Mouse (Mus musculus) heart, postnatal 4 days (tissue): Measurements from ENCODE around the gene Nup62. TPM values are rescaled to one million over a fixed set of nuclear protein-coding genes. Genes with fewer than 3 reads are reported as not detected.

ENCODE experiments used
- DNase-seq: peaks from one replicate; pipeline ENCODE4 v3.0.0; 2021
- total RNA-seq, 2 experiments: library from RNA; stranded (reverse); gene quantifications; 2 replicates each; pipeline ENCODE4 v1.2.3; 2021

The Nup62 gene
- total RNA-seq, 2 experiments from 2014 or later, result 69.3 to 69.9 TPM

- peak; percentile 93 for DNase-seq
Observed at GRCm38 (mm10) chr7:44849416-44850111, 33.7 kb downstream of the Nup62 start.

GRCm38 (mm10) chr7:44850146-44850545 lies 34.3 kb downstream of the Nup62 start:
- DNase-seq, result peak; percentile 82

DNA sequence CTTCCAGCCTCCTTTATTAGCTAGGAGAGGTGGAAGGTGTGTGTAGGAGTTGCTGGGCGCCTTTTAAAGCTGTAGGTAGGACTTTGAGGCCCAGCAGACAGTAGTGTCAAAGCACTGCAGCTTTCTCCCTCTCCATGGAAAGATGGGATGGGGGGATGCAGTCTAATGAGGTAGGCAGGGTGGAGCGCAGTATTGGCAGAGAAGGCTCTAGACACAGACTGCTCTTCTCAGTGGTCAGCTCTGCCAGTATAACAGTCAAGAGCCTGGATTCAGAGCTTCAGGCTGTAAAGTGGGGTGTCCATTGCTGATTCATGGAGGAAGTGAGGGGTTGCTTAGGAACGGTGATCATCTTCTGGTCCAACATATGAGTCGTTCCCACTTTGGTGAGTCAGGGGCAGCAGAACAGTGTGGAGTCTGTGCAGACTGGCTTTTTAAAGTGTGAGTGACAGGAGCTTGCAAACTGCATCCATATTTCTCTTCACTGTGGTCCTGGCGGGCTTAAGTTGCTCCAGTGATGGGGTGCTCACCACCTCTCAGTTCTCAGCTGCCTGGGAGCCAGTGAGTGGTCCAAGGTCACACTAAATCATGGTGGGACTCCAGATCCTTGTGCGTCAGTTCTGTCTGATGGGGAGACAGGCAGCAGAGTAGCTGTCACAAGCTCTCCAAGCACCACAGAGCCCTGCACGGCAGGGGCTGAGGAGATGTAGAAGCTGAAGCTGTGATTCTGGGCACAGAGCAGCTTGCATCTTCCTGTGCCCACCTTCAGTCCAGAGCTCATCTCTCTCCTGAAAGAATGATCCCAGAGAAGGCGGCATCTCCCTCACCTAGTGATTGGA lies 35.1 kb downstream of the Nup62 start:
- DNase-seq, result no peak

- DNase-seq, result no peak
Observed at GRCm38 (mm10) chr7:44851625-44852234, 35.8 kb downstream of the Nup62 start.

DNA sequence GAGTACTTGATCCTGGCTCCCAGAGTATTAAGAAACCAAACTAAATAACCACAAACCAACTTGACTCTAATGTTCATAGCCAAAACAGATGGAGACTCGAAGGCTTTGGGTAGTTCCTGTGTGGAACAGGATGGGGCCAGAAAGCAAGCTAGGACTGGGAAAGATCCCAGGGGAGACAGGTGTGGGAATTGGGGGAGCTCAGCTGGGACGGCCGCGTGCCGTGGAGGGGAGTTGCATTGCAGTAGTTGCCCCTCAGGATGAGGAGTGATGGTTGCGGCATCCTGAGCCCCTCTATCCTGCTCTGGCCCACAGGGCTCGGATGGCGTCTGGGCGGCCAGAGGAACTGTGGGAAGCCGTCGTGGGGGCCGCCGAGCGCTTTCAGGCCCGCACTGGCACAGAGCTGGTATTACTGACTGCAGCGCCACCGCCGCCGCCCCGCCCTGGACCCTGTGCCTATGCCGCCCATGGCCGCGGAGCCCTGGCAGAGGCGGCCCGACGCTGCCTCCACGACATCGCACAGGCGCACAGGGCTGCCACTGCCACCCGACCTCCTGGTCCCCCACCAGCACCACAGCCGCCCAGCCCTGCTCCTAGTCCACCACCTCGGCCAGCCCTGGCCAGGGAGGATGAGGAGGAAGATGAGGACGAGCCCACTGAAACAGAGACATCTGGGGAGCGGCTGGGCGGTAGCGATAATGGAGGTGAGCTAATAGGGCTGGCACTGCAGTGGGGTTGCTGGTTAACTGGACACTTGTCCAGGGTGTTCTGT lies 36.6 kb downstream of the Nup62 start:
- no peak for DNase-seq

DNA sequence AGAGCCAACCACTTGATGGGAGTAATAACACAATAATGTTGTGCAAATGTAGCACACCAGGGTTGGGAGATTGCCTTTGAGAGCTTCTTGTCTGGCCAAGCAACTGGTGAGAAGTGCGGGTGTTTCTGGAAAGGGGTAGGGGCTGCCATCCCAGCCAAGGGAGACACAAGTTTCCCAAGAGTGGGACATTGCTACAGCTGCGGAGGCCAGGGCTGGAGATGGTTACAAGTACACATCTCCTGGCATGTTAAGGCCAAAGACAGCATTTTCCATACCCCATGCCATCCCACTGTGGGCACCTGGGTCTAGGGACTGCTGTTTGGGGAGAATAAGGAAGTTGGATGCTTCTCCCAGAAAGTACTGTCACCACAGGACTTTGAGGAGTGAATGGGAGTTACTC lies 37.2 kb downstream of the Nup62 start:
- no peak for DNase-seq

DNA sequence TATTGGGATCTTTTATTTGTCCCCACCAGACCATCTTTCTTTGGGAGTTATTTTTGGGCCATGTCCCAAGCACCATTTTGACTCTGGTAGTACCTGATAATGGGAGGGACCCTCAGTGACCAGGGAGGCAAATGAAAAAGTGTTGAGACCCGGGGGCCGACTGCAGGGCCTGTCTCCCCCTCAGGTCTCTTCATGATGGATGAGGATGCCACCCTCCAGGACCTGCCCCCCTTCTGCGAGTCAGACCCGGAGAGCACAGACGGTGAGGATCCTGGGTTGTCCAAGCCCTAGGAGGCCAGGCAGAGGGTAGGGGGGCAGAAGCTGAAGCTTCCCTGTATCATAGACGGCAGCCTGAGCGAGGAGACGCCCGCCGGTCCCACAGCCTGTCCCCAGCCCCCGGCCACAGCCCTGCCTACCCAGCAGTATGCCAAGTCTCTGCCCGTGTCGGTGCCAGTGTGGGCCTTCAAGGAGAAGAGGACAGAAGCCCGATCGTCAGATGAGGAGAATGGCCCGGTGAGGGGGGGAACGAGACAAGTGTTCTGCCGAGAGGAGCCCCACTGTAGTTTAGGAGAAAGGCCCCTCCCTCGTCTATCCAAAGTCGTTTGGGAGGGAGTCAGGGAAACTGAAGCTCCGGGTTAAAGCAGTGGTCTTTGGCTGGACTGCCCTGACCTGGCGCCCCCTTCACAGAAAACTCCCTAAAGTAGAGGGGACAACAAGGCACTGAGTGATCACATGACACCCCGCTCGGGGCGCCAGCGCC lies 37.9 kb downstream of the Nup62 start:
- DNase-seq, result peak; percentile 32

- peak; percentile 88 for DNase-seq
Observed at GRCm38 (mm10) chr7:44854356-44855031, 38.6 kb downstream of the Nup62 start.

DNA sequence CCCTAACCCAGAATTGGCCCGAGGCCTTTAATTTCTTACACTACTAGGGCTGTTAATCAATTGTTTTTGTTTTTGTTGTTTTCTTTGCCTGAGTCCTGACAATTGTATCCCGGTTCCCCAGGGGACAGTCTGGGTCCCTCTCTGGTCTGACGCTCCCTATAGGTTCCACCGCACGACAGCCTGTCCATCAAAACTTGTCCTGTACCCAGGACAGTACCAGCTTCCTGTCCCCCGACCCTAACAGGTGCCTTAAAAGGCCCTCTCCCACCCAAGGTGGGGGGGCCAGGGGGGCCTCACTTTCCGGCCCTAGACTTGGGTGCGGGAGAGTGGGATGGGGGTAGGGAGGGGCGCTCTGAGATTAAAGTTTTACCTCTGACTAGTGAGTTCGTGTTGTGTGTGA lies 39.1 kb downstream of the Nup62 start:
- no peak for DNase-seq

DNA sequence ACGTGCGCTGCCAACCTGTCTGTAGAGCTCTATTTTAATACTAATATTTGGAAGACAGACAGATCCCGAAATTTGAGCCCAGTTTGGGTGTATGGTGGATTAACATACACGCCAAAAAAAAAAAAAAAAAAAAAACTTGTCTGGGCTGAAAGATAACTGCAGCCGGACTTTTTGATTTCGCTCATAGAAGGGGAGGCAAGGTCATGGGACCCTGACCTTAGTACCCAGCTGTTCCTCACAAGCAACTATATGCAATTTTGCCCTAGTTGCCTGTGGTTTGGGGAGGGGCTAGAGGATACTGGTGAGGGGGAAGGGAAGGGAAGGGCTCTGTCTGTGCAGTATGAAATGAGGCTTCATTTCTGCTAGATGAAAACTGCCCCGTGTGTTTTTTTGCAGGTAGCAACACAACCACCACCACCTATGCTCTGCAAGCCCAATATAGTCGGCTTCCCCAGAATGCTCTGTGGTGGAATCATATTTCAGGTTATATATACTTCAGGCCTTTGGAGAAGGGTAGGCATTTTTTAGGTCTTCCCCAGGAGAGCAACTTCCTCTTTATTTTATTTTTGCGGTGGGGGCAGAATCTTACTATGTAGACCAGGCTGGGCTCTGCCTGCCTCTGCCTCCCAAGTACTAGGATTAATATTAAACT lies 40.5 kb downstream of the Nup62 start:
- no peak for DNase-seq

DNA sequence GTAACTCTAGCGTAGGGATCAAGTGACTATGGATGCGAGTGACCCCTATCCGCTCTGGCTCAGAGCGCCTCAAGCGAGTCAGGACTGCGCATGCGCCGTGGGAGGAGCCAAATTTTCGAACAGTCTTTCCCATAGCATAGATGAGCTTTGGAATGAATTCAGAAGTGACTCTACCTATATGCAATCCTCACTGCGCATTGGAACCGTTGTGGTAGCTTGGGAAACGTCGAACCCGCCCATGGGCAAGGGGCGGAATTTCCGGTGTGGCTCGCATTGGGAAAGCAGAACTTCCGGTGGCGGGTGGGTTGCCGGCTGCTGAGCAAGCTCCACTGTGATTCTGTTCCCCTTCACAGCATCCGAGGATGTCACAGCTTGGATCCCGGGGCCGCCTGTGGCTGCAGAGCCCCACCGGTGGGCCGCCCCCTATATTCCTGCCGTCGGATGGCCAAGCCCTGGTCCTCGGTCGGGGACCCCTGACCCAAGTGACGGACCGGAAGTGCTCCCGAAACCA lies 41.2 kb downstream of the Nup62 start, which contains the start of gene Pnkp:
Gene Pnkp, plus strand, starts transcription at position 98 of the 511 bp plus-strand sequence.
- peak; percentile 87 for DNase-seq

GRCm38 (mm10) chr7:44857905-44858304 lies 42.0 kb downstream of the Nup62 start:
- DNase-seq, result no peak

- DNase-seq, result no peak
Observed at GRCm38 (mm10) chr7:44859896-44860295, 44.0 kb downstream of the Nup62 start.

GRCm38 (mm10) chr7:44860576-44861428 lies 44.9 kb downstream of the Nup62 start:
- DNase-seq, result peak; percentile 86

DNA sequence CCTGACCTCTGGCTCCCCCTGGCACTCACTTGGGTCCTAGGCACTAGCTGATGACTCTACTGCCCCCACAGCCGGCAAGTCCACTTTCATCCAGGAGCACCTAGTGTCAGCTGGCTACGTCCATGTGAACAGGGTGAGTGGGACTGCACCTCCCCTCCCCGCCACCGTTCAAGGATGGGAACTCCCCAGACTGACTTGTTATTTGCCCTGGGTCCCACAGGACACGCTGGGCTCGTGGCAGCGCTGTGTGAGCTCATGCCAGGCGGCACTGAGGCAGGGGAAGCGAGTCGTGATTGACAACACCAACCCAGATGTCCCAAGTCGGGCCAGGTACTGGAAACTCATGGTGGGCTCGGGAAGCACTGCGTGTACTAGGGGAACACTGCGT lies 45.5 kb downstream of the Nup62 start:
- no peak for DNase-seq

DNA sequence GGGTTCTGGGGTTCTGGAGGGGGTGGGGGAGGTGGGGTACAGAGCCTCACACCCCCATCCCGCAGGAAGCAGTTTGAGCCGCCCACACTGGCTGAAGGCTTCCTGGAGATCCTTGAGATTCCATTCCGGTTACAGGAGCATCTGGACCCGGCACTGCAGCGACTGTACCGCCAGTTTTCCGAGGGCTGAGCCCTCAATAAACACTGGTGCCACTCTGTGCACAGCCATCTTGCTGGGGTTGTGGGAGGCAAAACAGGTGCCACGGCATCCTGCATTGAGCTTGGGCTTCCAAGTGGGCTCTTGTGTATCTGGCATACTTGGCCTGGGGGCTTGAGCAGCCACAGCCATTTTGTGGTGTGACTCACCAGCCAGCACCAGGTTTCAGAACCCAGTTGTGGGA lies 46.5 kb downstream of the Nup62 start:
- no peak for DNase-seq

DNA sequence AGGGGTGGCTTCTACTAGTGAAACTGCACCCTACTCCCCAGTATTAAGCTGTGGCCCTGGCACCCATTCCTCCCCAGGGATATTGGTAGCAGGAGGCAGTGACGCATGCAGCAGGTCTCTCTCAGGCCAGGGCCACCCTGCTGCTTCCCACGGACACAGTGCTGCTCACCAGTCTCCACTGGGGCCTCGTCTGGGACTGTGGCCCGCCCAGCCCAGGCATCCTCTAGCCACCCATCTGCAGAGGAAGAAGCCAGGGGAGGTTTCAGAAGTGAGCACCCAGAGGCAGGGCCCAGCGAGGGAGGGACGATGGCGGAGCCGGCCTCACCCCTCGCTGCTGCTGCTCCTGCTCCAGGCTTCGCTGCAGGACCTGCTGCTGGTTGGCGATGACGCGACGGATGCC lies 47.3 kb downstream of the Nup62 start:
- peak; percentile 7 for DNase-seq

GRCm38 (mm10) chr7:44863982-44864494 lies 48.1 kb downstream of the Nup62 start:
- DNase-seq, result no peak
